Mouse (Mus musculus) thymus, adult 2 months (tissue): ENCODE measurements around the gene Abr. TPM values are rescaled to one million over a fixed set of nuclear protein-coding genes. Genes with fewer than 3 reads are reported as not detected.
A peak's percentile ranks its signal among the peaks of the same experiment; 100 is the strongest.

ENCODE experiments used
- DNase-seq: peaks from one replicate; pipeline ENCODE4 v3.0.0; 2021
- H3K27ac ChIP-seq: fragments of 200-500 bp; 2 replicates; pipeline ENCODE4 v1.5.1; 2012; ENCODE audit warnings: low read length, control low read depth; ENCODE audit not compliant: control insufficient read depth, insufficient read depth
- H3K27me3 ChIP-seq: fragments of 200-500 bp; 2 replicates; pipeline ENCODE4 v1.6.1; 2012; ENCODE audit warnings: mild to moderate bottlenecking, low read length, moderate library complexity, mixed read lengths; ENCODE audit not compliant: control insufficient read depth, insufficient read depth
- H3K36me3 ChIP-seq: fragments of 200-500 bp; 2 replicates; pipeline ENCODE4 v1.6.1; 2012; ENCODE audit warnings: mild to moderate bottlenecking, low read length, moderate library complexity; ENCODE audit not compliant: control insufficient read depth, insufficient read depth
- H3K4me1 ChIP-seq: fragments of 200-500 bp; replicated peaks from 2 replicates; pipeline ENCODE4 v1.6.1; 2012; ENCODE audit warnings: low read length; ENCODE audit not compliant: control insufficient read depth, insufficient read depth
- H3K4me3 ChIP-seq: fragments of 200-500 bp; 2 replicates; pipeline ENCODE4 v1.5.1; 2012; ENCODE audit warnings: mild to moderate bottlenecking, low read length, control low read depth, moderate library complexity; ENCODE audit not compliant: control insufficient read depth, insufficient read depth
- CTCF ChIP-seq: fragments of 200-500 bp; IDR thresholded peaks from 2 replicates; pipeline ENCODE4 v1.5.1; 2012; ENCODE audit warnings: mild to moderate bottlenecking, control low read depth, low read length, moderate library complexity, borderline replicate concordance; ENCODE audit not compliant: control insufficient read depth, poor library complexity, insufficient read depth; ENCODE audit errors: extremely low read depth
- POLR2A ChIP-seq: fragments of 200-500 bp; IDR thresholded peaks from 2 replicates; pipeline ENCODE4 v1.6.1; 2012; ENCODE audit warnings: mild to moderate bottlenecking, low read length, control low read depth, moderate library complexity; ENCODE audit not compliant: control insufficient read depth, poor library complexity, insufficient read depth; ENCODE audit errors: extremely low read depth
- WGBS: fragments of 180-500 bp; shearing (Covaris S2); methylation state at CpG from one replicate; pipeline ENCODE4 v1.1.7; 2018; 5-methylcytosine and 5-hydroxymethylcytosine counted together
- polyA plus RNA-seq: library from polyadenylated mRNA; depleted of rRNA; stranded (reverse); fragments of >200 nt; gene quantifications from 2 replicates; pipeline ENCODE4 v1.2.3, GENCODE M21; 2012

The Abr gene
- polyA plus RNA-seq, 1 experiment: 75.0 TPM

DNA sequence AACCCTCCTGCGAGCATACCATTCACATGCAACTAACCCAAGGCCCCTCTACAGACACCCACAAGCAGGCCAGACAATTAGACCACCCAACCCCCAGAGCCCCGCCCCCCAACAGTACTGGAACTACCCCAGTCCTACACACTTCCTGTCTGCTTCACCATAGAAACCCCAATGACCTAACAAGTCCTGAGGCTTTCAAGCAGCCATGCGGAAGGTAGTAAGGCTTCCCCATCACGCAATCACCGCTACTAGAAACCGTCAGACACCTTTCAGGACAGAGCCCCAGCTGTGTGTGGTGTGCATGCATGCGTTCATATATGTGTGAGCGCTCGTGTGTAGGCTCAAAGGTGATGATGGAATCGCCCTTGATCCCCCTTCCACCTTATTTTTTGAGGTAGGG, 165.2 kb downstream of the Abr start:
- peak; percentile 25 for DNase-seq
- no peak for TF ChIP-seq CTCF
- Histone ChIP-seq H3K27ac (peak overlapping the region; percentile 45), H3K4me3 (no peak overlapping the region), H3K27me3 (no peaks in the 10 kb centered on the region), H3K4me1 (peaks cover 20% of the 10 kb centered on the region), H3K36me3 (peaks cover 17% of the 10 kb centered on the region)
- 17% methylated on average over 10 of the region's 10 CpGs for WGBS

DNA sequence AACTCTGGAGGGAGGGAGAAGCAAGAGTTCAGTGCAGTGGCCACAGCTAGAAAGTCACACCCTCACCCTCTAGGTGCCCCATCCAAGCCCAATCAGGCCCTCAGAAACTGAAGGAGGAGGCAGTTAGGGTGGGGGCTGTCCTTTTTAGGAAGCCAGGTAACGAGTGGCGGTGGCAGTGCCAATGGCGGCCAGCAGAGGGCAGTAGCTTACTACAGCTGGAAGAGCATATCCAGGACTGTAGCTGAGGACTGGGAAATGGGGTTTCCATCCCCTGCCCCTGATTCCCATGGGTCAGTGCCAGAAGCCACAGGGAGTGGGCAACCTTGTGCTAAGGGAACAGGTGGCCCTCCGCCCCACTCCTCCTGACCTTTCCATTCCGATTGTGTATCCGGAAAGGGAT, 165.9 kb downstream of the Abr start:
- Histone ChIP-seq H3K27ac (peak overlapping the region; percentile 45; the same call in 1 of the 2 replicates), H3K36me3 (peaks cover 23% of the 10 kb centered on the region), H3K27me3 (no peaks in the 10 kb centered on the region), H3K4me1 (peaks cover 14% of the 10 kb centered on the region), H3K4me3 (no peak overlapping the region)
- peak; percentile 95 for TF ChIP-seq CTCF
- TF ChIP-seq POLR2A: no peak
- WGBS: 42% methylated on average over 6 of the region's 6 CpGs
- DNase-seq: peak; percentile 93

DNA sequence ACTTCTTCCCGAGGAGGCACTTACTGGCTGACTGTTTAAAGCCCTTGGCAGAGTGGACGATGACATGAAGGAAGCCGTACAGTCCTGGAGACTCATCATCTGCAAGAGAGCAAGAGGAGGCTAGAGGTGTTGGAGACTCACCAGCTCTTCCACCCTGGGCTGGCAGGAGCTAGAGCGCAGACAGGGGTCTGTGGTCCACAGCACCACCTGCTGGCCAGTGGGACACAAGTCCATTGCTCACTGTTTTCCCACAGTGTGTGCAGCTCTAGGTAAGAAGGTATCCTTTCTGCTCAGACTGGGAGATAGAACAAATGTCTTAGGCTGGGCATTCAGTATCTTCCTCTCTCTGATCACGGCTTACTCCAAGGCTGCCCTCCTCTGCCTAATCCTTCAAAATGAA, 167.6 kb downstream of the Abr start:
- Histone ChIP-seq H3K4me1 (peaks cover 13% of the 10 kb centered on the region), H3K36me3 (peaks cover 27% of the 10 kb centered on the region), H3K27ac (no peak overlapping the region), H3K27me3 (no peaks in the 10 kb centered on the region), H3K4me3 (no peak overlapping the region)
- TF ChIP-seq POLR2A: no peak
- peak; percentile 80 for TF ChIP-seq CTCF
- 81% methylated on average over 5 of the region's 5 CpGs for WGBS
- peak; percentile 66 for DNase-seq

DNA sequence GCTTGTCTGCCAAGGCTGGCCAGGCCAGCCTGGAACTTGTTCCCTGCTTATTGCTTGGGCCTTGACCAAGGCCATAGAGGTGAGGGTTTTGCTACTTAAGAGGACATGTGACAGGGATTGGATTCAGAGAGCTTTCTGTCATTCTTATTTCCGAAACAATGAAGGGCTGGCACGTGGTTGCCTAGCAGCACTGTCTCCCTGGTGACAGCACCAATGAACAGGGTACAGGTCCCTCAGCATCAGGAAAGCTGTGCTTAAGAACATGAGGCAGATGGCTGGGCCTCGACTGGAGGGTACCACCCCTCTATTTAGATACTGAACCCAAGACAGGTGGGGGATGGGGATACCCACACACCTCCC, 171.9 kb downstream of the Abr start:
- DNase-seq: no peak
- Histone ChIP-seq H3K27ac (no peak overlapping the region), H3K27me3 (no peaks in the 10 kb centered on the region), H3K36me3 (peaks cover 25% of the 10 kb centered on the region), H3K4me1 (no peaks in the 10 kb centered on the region), H3K4me3 (no peak overlapping the region)
- TF ChIP-seq POLR2A: no peak
- TF ChIP-seq CTCF: no peak
- 96% methylated on average over 3 of the region's 3 CpGs for WGBS

DNA sequence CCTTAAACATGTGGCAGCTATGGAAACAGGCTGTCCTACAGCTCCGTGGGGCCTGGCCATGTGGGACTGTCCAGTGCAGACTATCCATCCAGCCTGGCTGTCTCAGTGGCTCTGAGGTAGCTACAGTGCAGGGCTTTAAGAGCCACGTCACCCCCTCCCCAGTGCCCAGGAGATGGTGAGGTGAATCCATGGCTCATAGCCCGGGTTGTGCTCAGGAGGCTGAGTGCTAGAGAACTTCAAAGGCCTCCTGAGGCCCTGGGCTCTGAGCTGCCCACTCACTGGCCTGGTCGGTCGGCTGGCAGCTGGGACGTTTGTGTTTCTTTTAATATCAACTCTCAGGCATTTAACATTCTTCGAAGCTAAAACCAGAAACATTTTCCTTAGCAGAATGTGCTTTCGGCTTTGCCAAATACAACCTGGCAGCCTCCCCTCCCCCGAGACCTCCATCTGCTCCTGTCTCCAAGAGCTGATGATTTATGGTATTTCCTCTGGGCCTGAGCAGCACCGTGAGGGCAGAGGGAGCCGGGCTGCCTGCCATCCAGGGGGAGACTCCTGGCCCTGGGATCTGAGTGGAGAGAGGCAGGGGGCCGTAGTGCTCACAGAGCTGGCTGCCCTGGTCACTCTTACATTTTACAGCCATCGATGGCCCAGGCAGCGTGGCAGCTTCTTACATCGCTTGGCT, 172.5 kb downstream of the Abr start:
- H3K4me3 ChIP-seq: no peak overlapping the region
- H3K36me3 ChIP-seq: peaks cover 25% of the 10 kb centered on the region
- 93% methylated on average over 15 of the region's 15 CpGs for WGBS
- H3K4me1 ChIP-seq: no peaks in the 10 kb centered on the region
- DNase-seq: no peak
- no peak overlapping the region for H3K27ac ChIP-seq
- no peaks in the 10 kb centered on the region for H3K27me3 ChIP-seq
- TF ChIP-seq POLR2A (no peak), CTCF (no peak)

DNA sequence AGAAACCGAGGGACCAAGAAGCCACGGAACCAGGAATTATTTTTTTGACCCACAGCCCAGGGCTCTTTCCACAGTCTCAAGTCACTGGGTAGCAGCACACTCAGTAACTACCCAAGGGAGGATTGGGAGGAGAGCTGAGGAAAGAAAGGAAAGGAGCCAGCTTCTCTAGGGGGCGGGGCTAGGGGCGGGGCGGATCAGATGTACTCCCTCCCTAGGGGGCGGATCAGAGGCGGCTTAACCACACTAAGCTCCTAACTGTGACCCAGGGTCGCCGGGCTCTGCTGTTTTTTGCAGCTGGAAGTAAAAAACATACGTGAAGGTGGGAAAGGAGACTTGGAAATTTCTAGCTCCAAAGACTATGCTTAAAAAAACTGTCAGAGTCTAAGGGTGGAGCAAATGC, 175.9 kb downstream of the Abr start:
- Histone ChIP-seq H3K4me3 (no peak overlapping the region), H3K27me3 (no peaks in the 10 kb centered on the region), H3K27ac (no peak overlapping the region), H3K4me1 (no peaks in the 10 kb centered on the region), H3K36me3 (peaks cover 7% of the 10 kb centered on the region)
- TF ChIP-seq CTCF (no peak), POLR2A (no peak)
- no peak for DNase-seq
- 62% methylated on average over 10 of the region's 10 CpGs for WGBS

DNA sequence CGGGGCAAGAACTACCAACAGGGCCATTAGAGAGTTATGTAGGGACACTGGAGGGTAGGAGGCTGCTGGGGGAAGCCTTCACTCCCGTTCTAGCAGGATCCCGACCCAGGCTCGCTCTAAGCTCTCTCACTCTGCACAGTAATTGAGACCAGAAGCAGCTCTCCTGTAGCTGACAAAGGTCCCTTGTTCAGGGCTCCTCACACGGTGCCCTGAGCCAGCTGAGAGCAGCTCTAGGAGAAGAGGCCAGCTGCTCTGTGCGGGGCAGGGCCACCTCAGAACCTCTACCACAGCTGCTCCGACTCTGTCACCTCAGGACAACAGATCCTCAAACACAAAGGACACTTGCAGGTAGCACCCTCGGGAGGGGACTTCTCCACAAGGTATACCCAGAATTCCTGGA, 176.7 kb downstream of the Abr start:
- no peak for DNase-seq
- Histone ChIP-seq H3K27ac (no peak overlapping the region), H3K4me3 (no peak overlapping the region), H3K36me3 (peaks cover 7% of the 10 kb centered on the region), H3K4me1 (no peaks in the 10 kb centered on the region), H3K27me3 (no peaks in the 10 kb centered on the region)
- WGBS: 92% methylated on average over 8 of the region's 8 CpGs
- TF ChIP-seq POLR2A (no peak), CTCF (no peak)
